Mouse (Mus musculus) CH12.LX (cell line): ENCODE data around the gene Ube2l3. TPM values are rescaled to one million over a fixed set of nuclear protein-coding genes. Genes with fewer than 3 reads are reported as not detected.
A peak's percentile ranks its signal among the peaks of the same experiment; 100 is the strongest.

Source experiments
- DNase-seq: peaks from one replicate; pipeline ENCODE4 v3.0.0-alpha.2; 2013; ENCODE audit errors: extremely low read depth
- H3K27ac ChIP-seq: 2 replicates; pipeline ENCODE4 v1.5.1; 2012; ENCODE audit warnings: low read depth, mild to moderate bottlenecking, control low read depth, moderate library complexity; ENCODE audit not compliant: insufficient read depth
- H3K27me3 ChIP-seq: replicated peaks from 2 replicates; pipeline ENCODE3; 2012; ENCODE audit warnings: inconsistent platforms
- H3K36me3 ChIP-seq, 2 experiments: replicated peaks in 1 of 2; 2 replicates each; pipeline versions ENCODE3 to v1.6.1; 2012; ENCODE audit warnings: inconsistent platforms in 1 of 2, low read length in 1 of 2, mild to moderate bottlenecking in 1 of 2, mixed read lengths in 1 of 2, moderate library complexity in 1 of 2; ENCODE audit not compliant: control insufficient read depth in 1 of 2, insufficient read depth in 1 of 2
- H3K4me1 ChIP-seq, 2 experiments: 2 replicates each; pipeline ENCODE4 v1.6.1; 2012; ENCODE audit warnings: inconsistent platforms in 1 of 2, moderate library complexity in 1 of 2; ENCODE audit not compliant: insufficient read depth in 2 of 2, control insufficient read depth in 1 of 2
- H3K4me2 ChIP-seq: 2 replicates; pipeline ENCODE4 v1.6.1; 2012; ENCODE audit warnings: low read depth, mild to moderate bottlenecking, control low read depth; ENCODE audit not compliant: poor library complexity, insufficient read depth, severe bottlenecking
- H3K4me3 ChIP-seq, 3 experiments: fragments of 150-350 bp in 1 of 3; sonication (generic) in 1 of 3; replicated peaks in 1 of 3; 2 replicates each; pipeline versions ENCODE3 to v1.5.1; 2011 to 2012; ENCODE audit warnings: low read depth in 2 of 3, low read length in 2 of 3, mild to moderate bottlenecking in 2 of 3, moderate library complexity in 2 of 3, control low read depth in 1 of 3, improper control_type of control experiment in 1 of 3, inconsistent platforms in 1 of 3, mixed read lengths in 1 of 3; ENCODE audit not compliant: poor library complexity in 1 of 3
- H3K79me2 ChIP-seq: replicated peaks from 2 replicates; pipeline ENCODE4 v1.6.1; 2012; ENCODE audit warnings: mild to moderate bottlenecking, moderate library complexity; ENCODE audit not compliant: control insufficient read depth, poor library complexity, insufficient read depth, severe bottlenecking; ENCODE audit errors: extremely low read depth
- H3K9ac ChIP-seq: 2 replicates; pipeline ENCODE4 v1.6.1; 2012; ENCODE audit warnings: low read depth, mild to moderate bottlenecking, control low read depth, moderate library complexity; ENCODE audit not compliant: insufficient read depth
- H3K9me3 ChIP-seq: replicated peaks from 2 replicates; pipeline ENCODE3; 2012; ENCODE audit warnings: low read length, inconsistent platforms, mixed read lengths
- BHLHE40 ChIP-seq: IDR thresholded peaks from 2 replicates; pipeline ENCODE4 v1.6.1; 2011; ENCODE audit warnings: mild to moderate bottlenecking, low read depth, low read length, improper control_type of control experiment
- CHD1 ChIP-seq: IDR thresholded peaks from 2 replicates; pipeline ENCODE4 v1.6.1; 2012; ENCODE audit warnings: low read depth, low read length, improper control_type of control experiment, inconsistent platforms
- CHD2 ChIP-seq: IDR thresholded peaks from 2 replicates; pipeline ENCODE4 v1.6.1; 2011; ENCODE audit warnings: low read length, improper control_type of control experiment
- CTCF ChIP-seq, 2 experiments: IDR thresholded peaks in 1 of 2; conservative IDR thresholded peaks in 1 of 2; 2 replicates each; pipeline ENCODE4 v1.5.1; 2011 to 2012; ENCODE audit warnings: low read depth in 2 of 2, low read length in 2 of 2, improper control_type of control experiment in 1 of 2, inconsistent platforms in 1 of 2, mild to moderate bottlenecking in 1 of 2, moderate library complexity in 1 of 2
- E2F4 ChIP-seq: IDR thresholded peaks from 2 replicates; pipeline ENCODE4 v1.6.1; 2011; ENCODE audit warnings: low read depth, low read length, improper control_type of control experiment; ENCODE audit not compliant: insufficient replicate concordance
- ELF1 ChIP-seq: IDR thresholded peaks from 2 replicates; pipeline ENCODE4 v1.6.1; 2014; ENCODE audit warnings: low read depth, mild to moderate bottlenecking, inconsistent platforms, low read length, improper control_type of control experiment
- EP300 ChIP-seq: IDR thresholded peaks from 2 replicates; pipeline ENCODE4 v1.6.1; 2011; ENCODE audit warnings: low read length, improper control_type of control experiment
- ETS1 ChIP-seq: conservative IDR thresholded peaks from 2 replicates; pipeline ENCODE4 v1.6.1; 2012; ENCODE audit warnings: low read depth, mild to moderate bottlenecking, inconsistent platforms, low read length, improper control_type of control experiment, moderate library complexity
- HCFC1 ChIP-seq: IDR thresholded peaks from 2 replicates; pipeline ENCODE4 v1.6.1; 2012; ENCODE audit warnings: low read depth, mild to moderate bottlenecking, inconsistent platforms, low read length, improper control_type of control experiment
- IRF4 ChIP-seq: IDR thresholded peaks from 2 replicates; pipeline ENCODE4 v1.6.1; 2014; ENCODE audit warnings: low read depth, mild to moderate bottlenecking, inconsistent platforms, low read length, improper control_type of control experiment
- JUN ChIP-seq: IDR thresholded peaks from 2 replicates; pipeline ENCODE4 v1.6.1; 2011; ENCODE audit warnings: low read depth, mild to moderate bottlenecking, low read length, improper control_type of control experiment, moderate library complexity; ENCODE audit not compliant: insufficient read depth
- JUND ChIP-seq: conservative IDR thresholded peaks from 2 replicates; pipeline ENCODE4 v1.6.1; 2011; ENCODE audit warnings: low read depth, low read length, improper control_type of control experiment
- KAT2A ChIP-seq: IDR thresholded peaks from 2 replicates; pipeline ENCODE4 v1.6.1; 2012; ENCODE audit warnings: low read length, improper control_type of control experiment, inconsistent platforms; ENCODE audit not compliant: insufficient replicate concordance
- MAFK ChIP-seq: IDR thresholded peaks from 2 replicates; pipeline ENCODE4 v1.6.1; 2011; ENCODE audit warnings: low read length, improper control_type of control experiment; ENCODE audit not compliant: insufficient replicate concordance
- MAX ChIP-seq: IDR thresholded peaks from 2 replicates; pipeline ENCODE4 v1.6.1; 2011; ENCODE audit warnings: low read length, improper control_type of control experiment
- MAZ ChIP-seq: IDR thresholded peaks from 2 replicates; pipeline ENCODE4 v1.6.1; 2012; ENCODE audit warnings: low read depth, mild to moderate bottlenecking, inconsistent platforms, low read length, improper control_type of control experiment, moderate library complexity
- MEF2A ChIP-seq: IDR thresholded peaks from 2 replicates; pipeline ENCODE4 v1.6.1; 2014; ENCODE audit warnings: low read depth, mild to moderate bottlenecking, inconsistent platforms, low read length, improper control_type of control experiment, borderline replicate concordance
- MXI1 ChIP-seq: IDR thresholded peaks from 2 replicates; pipeline ENCODE4 v1.6.1; 2011; ENCODE audit warnings: mild to moderate bottlenecking, low read depth, low read length, improper control_type of control experiment
- MYC ChIP-seq: IDR thresholded peaks from 2 replicates; pipeline ENCODE4 v1.6.1; 2011; ENCODE audit warnings: low read depth, mild to moderate bottlenecking, improper control_type of control experiment, low read length
- NELFE ChIP-seq: IDR thresholded peaks from 2 replicates; pipeline ENCODE4 v1.6.1; 2011; ENCODE audit warnings: low read depth, low read length, improper control_type of control experiment
- NRF1 ChIP-seq: IDR thresholded peaks from 2 replicates; pipeline ENCODE4 v1.6.1; 2014; ENCODE audit warnings: low read depth, mild to moderate bottlenecking, inconsistent platforms, low read length, improper control_type of control experiment, moderate library complexity
- PAX5 ChIP-seq: IDR thresholded peaks from 2 replicates; pipeline ENCODE4 v1.6.1; 2012; ENCODE audit warnings: low read length, inconsistent platforms, mixed read lengths
- POLR2A ChIP-seq: IDR thresholded peaks from 2 replicates; pipeline ENCODE4 v1.6.1; 2011; ENCODE audit warnings: low read depth, mild to moderate bottlenecking, improper control_type of control experiment, low read length
- POLR2AphosphoS2 ChIP-seq: IDR thresholded peaks from 2 replicates; pipeline ENCODE4 v1.6.1; 2011; ENCODE audit warnings: low read depth, low read length, improper control_type of control experiment
- RAD21 ChIP-seq: IDR thresholded peaks from 2 replicates; pipeline ENCODE4 v1.6.1; 2011; ENCODE audit warnings: low read depth, mild to moderate bottlenecking, low read length, improper control_type of control experiment, moderate library complexity
- RCOR1 ChIP-seq: conservative IDR thresholded peaks from 2 replicates; pipeline ENCODE4 v1.6.1; 2012; ENCODE audit warnings: low read depth, mild to moderate bottlenecking, inconsistent platforms, low read length, improper control_type of control experiment
- SIN3A ChIP-seq: IDR thresholded peaks from 2 replicates; pipeline ENCODE4 v1.6.1; 2012; ENCODE audit warnings: low read length, improper control_type of control experiment, inconsistent platforms
- SMC3 ChIP-seq: IDR thresholded peaks from 2 replicates; pipeline ENCODE4 v1.6.1; 2011; ENCODE audit warnings: low read depth, low read length, improper control_type of control experiment
- TBP ChIP-seq: conservative IDR thresholded peaks from 2 replicates; pipeline ENCODE4 v1.6.1; 2011; ENCODE audit warnings: low read depth, low read length, improper control_type of control experiment
- TCF12 ChIP-seq: IDR thresholded peaks from 2 replicates; pipeline ENCODE4 v1.6.1; 2014; ENCODE audit warnings: low read depth, mild to moderate bottlenecking, inconsistent platforms, low read length, improper control_type of control experiment
- UBTF ChIP-seq: IDR thresholded peaks from 2 replicates; pipeline ENCODE4 v1.6.1; 2012; ENCODE audit warnings: low read depth, mild to moderate bottlenecking, inconsistent platforms, low read length, improper control_type of control experiment, moderate library complexity
- USF1 ChIP-seq: IDR thresholded peaks from 2 replicates; pipeline ENCODE4 v1.6.1; 2014; ENCODE audit warnings: low read depth, mild to moderate bottlenecking, inconsistent platforms, low read length, improper control_type of control experiment
- USF2 ChIP-seq: conservative IDR thresholded peaks from 2 replicates; pipeline ENCODE4 v1.6.1; 2011; ENCODE audit warnings: low read depth, low read length, improper control_type of control experiment
- ZC3H11A ChIP-seq: IDR thresholded peaks from 2 replicates; pipeline ENCODE4 v1.6.1; 2012; ENCODE audit warnings: low read depth, mild to moderate bottlenecking, inconsistent platforms, low read length, improper control_type of control experiment
- ZKSCAN1 ChIP-seq: IDR thresholded peaks from 2 replicates; pipeline ENCODE4 v1.6.1; 2012; ENCODE audit warnings: low read depth, inconsistent platforms, low read length, improper control_type of control experiment, borderline replicate concordance
- ZMIZ1 ChIP-seq: IDR thresholded peaks from 2 replicates; pipeline ENCODE4 v1.6.1; 2012; ENCODE audit warnings: low read depth, mild to moderate bottlenecking, inconsistent platforms, low read length, improper control_type of control experiment
- ZNF384 ChIP-seq: IDR thresholded peaks from 2 replicates; pipeline ENCODE4 v1.6.1; 2012; ENCODE audit warnings: low read depth, low read length, improper control_type of control experiment, inconsistent platforms
- dilution Hi-C: fragments of 300-500 bp; cut with MboI; formaldehyde crosslinking; loops from 2 replicates; pipeline ENCODE4 v1.14.3; 2020; ENCODE audit warnings: low sequenced_read_pairs; ENCODE audit not compliant: extremely low pct_unique_long_range_greater_than_20kb, extremely low pct_ligation_motif_present
- in situ Hi-C: fragments of 300-500 bp; cut with MboI; formaldehyde crosslinking; loops from 3 replicates; pipeline ENCODE4 v1.14.3; 2019; ENCODE audit warnings: low sequenced_read_pairs, low pct_ligation_motif_present, low pct_unique_long_range_greater_than_20kb, mixed read lengths
- polyA plus RNA-seq: library from polyadenylated mRNA; unstranded; fragments of >175 nt; gene quantifications from 2 replicates; pipeline ENCODE4 v1.2.1, GENCODE M21; 2012; ENCODE audit warnings: low read depth; ENCODE audit not compliant: insufficient read length
- total RNA-seq, 2 experiments: library from RNA; depleted of rRNA; stranded (reverse); fragments of 300-350 nt in 1 of 2; fragments of >200 nt in 1 of 2; gene quantifications; 2 replicates each; pipeline ENCODE4 v1.2.3; 2012 to 2014

Ube2l3 gene
- total and polyA plus RNA-seq, 3 experiments: 156 to 386 (median 302) TPM

DNA sequence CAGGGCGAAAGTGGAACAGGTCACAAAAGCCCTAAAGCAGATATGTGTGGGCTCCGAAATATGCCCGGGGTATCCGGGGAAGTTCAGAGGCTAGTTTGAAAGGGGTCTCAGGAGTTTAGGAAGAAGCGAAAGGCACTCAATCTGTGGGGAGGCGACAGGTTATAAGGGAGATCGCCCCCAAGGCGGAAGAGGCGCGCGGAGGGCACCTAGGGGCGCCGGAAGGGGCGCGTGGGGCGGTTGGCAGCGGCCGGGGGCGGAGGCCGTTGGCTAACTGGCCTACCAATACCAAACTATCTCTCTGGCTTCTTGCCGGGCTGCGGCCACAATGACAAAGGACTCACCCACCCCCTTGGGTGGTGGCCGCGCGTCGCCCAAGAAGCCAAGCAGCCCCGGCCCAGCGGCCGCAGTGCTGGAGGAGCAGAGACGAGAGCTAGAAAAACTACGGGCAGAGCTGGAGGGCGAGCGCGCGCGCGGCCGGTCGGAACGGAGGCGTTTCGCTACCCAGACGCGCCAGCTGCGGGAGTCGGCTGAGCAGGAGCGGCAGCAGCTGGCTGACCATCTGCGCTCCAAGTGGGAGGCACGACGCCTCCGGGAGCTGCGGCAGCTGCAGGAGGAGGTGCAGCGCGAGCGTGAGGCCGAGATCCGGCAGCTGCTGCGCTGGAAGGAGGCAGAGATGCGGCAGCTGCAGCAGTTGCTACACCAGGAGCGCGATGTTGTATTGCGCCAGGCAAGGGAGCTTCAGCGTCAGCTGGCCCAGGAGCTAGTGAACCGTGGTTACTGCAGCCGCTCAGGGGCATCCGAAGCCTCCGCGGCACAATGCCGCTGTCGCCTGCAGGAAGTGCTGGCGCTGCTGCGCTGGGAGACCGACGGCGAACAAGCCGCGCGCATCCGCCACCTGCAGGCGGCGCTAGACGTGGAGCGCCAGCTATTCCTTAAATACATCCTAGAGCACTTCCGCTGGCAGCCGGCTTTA, 6.2 kb upstream of the Ube2l3 start, which contains the start of gene Rimbp3:
TSS of gene Rimbp3 (plus strand) at position 215 of the 973 bp plus-strand sequence.
- peaks cover 51% of the 10 kb centered on the region for H3K27me3 ChIP-seq
- H3K4me2 ChIP-seq: peak within 1 kb of the TSS; percentile 85
- H3K4me1 ChIP-seq: peaks cover 4 to 26% of the 10 kb centered on the region in 2 experiments
- peak within 1 kb of the TSS; percentile 47; the same call in 1 of the 2 replicates for H3K9ac ChIP-seq
- no peaks in the 10 kb centered on the region for H3K79me2 ChIP-seq
- H3K9me3 ChIP-seq: peaks cover 7% of the 10 kb centered on the region
- in situ Hi-C loops (loop anchor here (5.0 to 10.0 kb wide), 2 partner anchors 74 to 326 kb away; partner anchors contain the start of gene Thap7), dilution Hi-C loops (no loop called here)
- peak within 1 kb of the TSS; percentile 45 to 75 (median 74) for H3K4me3 ChIP-seq
- H3K36me3 ChIP-seq: no peaks in the 10 kb centered on the region
- H3K27ac ChIP-seq: peak within 1 kb of the TSS; percentile 36
- peak; percentile 74 for DNase-seq
- TF ChIP-seq JUN (no peak), POLR2A (peak; percentile 21; the same call in 1 of the 2 replicates), ZKSCAN1 (no peak), RCOR1 (no peak), ZC3H11A (no peak), E2F4 (no peak), ZMIZ1 (0 out of 2 replicates have a peak, but pooled peaks have one; percentile 22), NELFE (peak; percentile 61; the same call in 1 of the 2 replicates), JUND (no peak), CHD2 (no peak), MXI1 (peak; percentile 73), ETS1 (no peak), ELF1 (peak; percentile 84), ZNF384 (no peak), EP300 (peak; percentile 19; the same call in 1 of the 2 replicates), USF1 (no peak), BHLHE40 (no peak; the same call in none of the 2 replicates), POLR2AphosphoS2 (no peak), SMC3 (peak; percentile 76), KAT2A (0 out of 2 replicates have a peak, but pooled peaks have one; percentile 27), SIN3A (peak; percentile 61), PAX5 (no peak), CHD1 (no peak; the same call in 1 of the 2 replicates), MYC (0 out of 2 replicates have a peak, but pooled peaks have one; percentile 48), TBP (0 out of 2 replicates have a peak, but pooled peaks have one; percentile 22), USF2 (no peak), IRF4 (peak; percentile 53), MAFK (no peak), NRF1 (peak; percentile 75), MAZ (0 out of 2 replicates have a peak, but pooled peaks have one; percentile 51), CTCF (conservative IDR thresholded peaks at IDR 0.05 in 1 of 2, IDR thresholded peaks at IDR 0.05 in 1 of 2; ENCODE audit: low read depth in 2 of 2, low read length in 2 of 2) (peak; percentile 54 to 97; a peak in 3 of 4 replicates), MEF2A (peak; percentile 47), HCFC1 (peak; percentile 66), RAD21 (peak; percentile 39), MAX (peak; percentile 44), UBTF (peak; percentile 89), TCF12 (peak; percentile 62)
